Mouse (Mus musculus) heart, embryonic 11.5 days (tissue): Measurements from ENCODE around the gene Rps27a. TPM values are rescaled to one million over a fixed set of nuclear protein-coding genes. Genes with fewer than 3 reads are reported as not detected.
"Not testable (repeated sequence)": the region's sequence is repeated elsewhere in the genome, so short reads cannot be mapped to it uniquely, and the experiment has no call there.

ENCODE experiments used
- ATAC-seq: fragments of 200-750 bp; cut with Nextera tagmentation; replicated peaks from 2 replicates; pipeline ENCODE4 v1.8.0; 2017; ENCODE audit warnings: moderate library complexity; ENCODE audit not compliant: insufficient number of reproducible peaks, low FRiP score, low TSS enrichment
- H3K27ac ChIP-seq: fragments of 300-500 bp; sonication (generic); 2 replicates; pipeline ENCODE4 v1.5.1; 2014; ENCODE audit warnings: mild to moderate bottlenecking, low read depth, low read length
- H3K27me3 ChIP-seq: fragments of 300-500 bp; sonication (generic); 2 replicates; pipeline ENCODE4 v1.6.1; 2014; ENCODE audit warnings: mild to moderate bottlenecking, low read length, mixed read lengths; ENCODE audit not compliant: control insufficient read depth, insufficient read depth
- H3K36me3 ChIP-seq: fragments of 300-500 bp; sonication (generic); 2 replicates; pipeline ENCODE4 v1.6.1; 2014; ENCODE audit warnings: mild to moderate bottlenecking, low read length, moderate library complexity, mixed read lengths; ENCODE audit not compliant: control insufficient read depth, insufficient read depth
- H3K4me1 ChIP-seq: fragments of 300-500 bp; sonication (generic); 2 replicates; pipeline ENCODE4 v1.6.1; 2014; ENCODE audit warnings: low read length; ENCODE audit not compliant: control insufficient read depth, insufficient read depth
- H3K4me2 ChIP-seq: fragments of 300-500 bp; sonication (generic); 2 replicates; pipeline ENCODE4 v1.6.1; 2014; ENCODE audit warnings: mild to moderate bottlenecking, moderate library complexity
- H3K4me3 ChIP-seq: fragments of 300-500 bp; sonication (generic); 2 replicates; pipeline ENCODE4 v1.5.1; 2014; ENCODE audit warnings: low read depth, low read length
- H3K9ac ChIP-seq: fragments of 300-500 bp; sonication (generic); 2 replicates; pipeline ENCODE4 v1.6.1; 2014; ENCODE audit warnings: mild to moderate bottlenecking, low read depth, low read length, moderate library complexity
- H3K9me3 ChIP-seq: fragments of 300-500 bp; sonication (generic); replicated peaks from 2 replicates; pipeline ENCODE4 v1.6.1; 2016; ENCODE audit warnings: low read length; ENCODE audit not compliant: control insufficient read depth
- WGBS: fragments of 180-500 bp; shearing (Covaris S2); extraction: QIAGEN DNeasy Blood & Tissue Kit; methylation state at CpG from one replicate; pipeline ENCODE4 v1.1.7; 2014; ENCODE audit not compliant: insufficient replicate concordance; 5-methylcytosine and 5-hydroxymethylcytosine counted together
- polyA plus RNA-seq: library from polyadenylated mRNA; unstranded; fragments of >200 nt; fragmentation: Nextera tagmentation; extraction: Ambion mirVana; gene quantifications from 2 replicates; pipeline ENCODE4 v1.2.1, GENCODE M21; 2014

Rps27a gene
- polyA plus RNA-seq, 1 experiment from 2014 or later = 895 TPM

DNA sequence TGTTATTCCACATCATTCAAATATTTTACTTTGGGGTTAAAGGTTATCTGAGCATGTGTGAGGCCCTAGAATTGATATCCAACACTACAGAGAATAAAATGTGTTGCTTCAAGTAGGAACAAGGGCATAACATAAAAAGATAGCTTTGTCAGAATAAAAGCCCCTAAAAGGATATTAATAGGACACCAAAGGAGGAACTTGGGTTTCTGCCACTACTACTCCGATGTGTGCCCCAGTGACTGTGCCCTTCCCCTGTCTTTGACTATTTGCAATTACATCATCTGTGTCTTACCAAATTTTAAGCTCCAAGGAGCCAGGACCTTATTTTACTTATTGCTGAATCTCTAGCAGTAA, 1.5 kb upstream of the Rps27a start:
- Histone ChIP-seq H3K27me3 (no peaks in the 10 kb centered on the region), H3K27ac (no peak overlapping the region), H3K36me3 (peaks cover 12% of the 10 kb centered on the region), H3K4me1 (peaks cover 4% of the 10 kb centered on the region; the same call in 1 of the 2 replicates), H3K4me2 (no peak overlapping the region), H3K9me3 (no peaks in the 10 kb centered on the region), H3K9ac (no peak overlapping the region), H3K4me3 (no peak overlapping the region)
- no peak for ATAC-seq
- 84% methylated on average over 1 of the region's 1 CpGs for WGBS

DNA sequence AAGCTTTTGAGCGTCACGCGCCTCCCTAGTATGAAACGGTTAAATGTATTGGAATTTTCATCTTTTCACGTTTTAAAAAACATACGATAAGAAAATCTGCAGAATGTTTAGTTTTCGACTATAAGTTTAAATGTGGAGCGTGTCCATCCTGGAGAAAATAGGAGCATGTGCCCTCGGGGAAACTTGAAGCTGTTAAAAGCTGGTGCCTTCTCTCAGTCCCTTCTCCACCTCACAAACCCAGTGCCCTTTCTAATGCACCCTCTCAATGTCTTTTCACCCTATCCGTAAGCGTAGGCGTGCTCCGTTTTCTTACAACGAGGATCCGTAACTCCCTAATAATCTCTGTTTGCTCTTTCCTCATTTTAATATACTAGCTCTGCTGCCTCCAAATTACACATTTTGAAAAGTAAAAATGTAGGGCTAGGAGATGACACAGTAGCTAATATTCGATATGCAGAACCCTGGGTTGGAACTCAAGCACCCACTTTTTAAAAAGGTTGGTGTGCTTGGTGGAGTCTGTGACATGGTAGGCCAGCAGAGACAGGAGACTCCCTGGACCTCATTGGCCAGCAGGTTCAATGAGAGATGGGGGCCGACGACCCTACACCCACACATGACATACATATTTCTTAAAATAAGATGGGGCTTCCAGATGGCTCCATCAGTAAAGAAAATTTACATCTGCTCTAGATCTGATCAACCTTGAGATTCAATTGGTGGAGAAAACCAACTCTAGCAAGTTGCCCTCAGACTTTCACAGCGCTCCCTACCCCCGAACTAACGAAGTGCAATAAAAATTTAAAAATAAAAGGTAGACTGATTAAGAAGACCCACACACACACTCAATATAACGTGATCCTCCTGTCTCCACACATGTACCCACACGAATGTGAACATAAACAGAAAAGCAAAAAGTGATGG, 855 bp upstream of the Rps27a start:
- Histone ChIP-seq H3K9ac (peak overlapping the region; percentile 92), H3K4me2 (peak overlapping the region; percentile 70), H3K27ac (no peak overlapping the region; the same call in 1 of the 2 replicates), H3K4me1 (peaks cover 4% of the 10 kb centered on the region; the same call in 1 of the 2 replicates), H3K36me3 (peaks cover 18% of the 10 kb centered on the region), H3K9me3 (no peaks in the 10 kb centered on the region), H3K4me3 (peak overlapping the region; percentile 81), H3K27me3 (no peaks in the 10 kb centered on the region)
- WGBS = 26% methylated on average over 23 of the region's 23 CpGs
- ATAC-seq = no peak

DNA sequence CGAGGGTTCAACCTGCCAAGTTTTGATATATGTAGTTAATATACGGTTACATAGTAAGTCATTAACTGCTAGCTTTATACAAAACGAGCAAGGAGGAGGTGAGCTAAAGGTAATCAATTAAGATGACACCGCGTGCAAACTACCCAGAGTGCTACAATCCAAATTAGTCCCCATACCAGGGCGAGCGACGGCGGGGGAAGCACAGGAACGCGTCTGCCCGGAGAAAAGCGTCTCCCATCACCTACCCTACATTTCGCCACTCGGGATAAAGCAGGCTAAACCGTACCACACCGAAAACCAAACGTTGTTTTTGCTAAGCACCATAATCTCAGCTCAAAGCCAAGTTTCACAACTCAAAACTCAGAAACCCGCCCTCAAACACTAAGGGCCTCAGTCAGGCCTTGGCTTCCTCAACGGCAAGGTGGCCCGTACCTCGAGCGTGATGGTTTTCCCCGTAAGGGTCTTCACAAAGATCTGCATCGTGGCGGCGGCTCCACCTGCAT, 609 bp downstream of the Rps27a start:
- Histone ChIP-seq H3K9ac (peak overlapping the region; percentile 92), H3K4me3 (peak overlapping the region; percentile 81), H3K36me3 (peaks cover 21% of the 10 kb centered on the region), H3K27me3 (no peaks in the 10 kb centered on the region), H3K4me1 (peaks cover 4% of the 10 kb centered on the region; the same call in 1 of the 2 replicates), H3K4me2 (peak overlapping the region; percentile 73), H3K9me3 (no peaks in the 10 kb centered on the region), H3K27ac (peak overlapping the region; percentile 76)
- WGBS = under 1% methylated on average over 27 of the region's 27 CpGs
- peak; percentile 5; the same call in 1 of the 2 replicates for ATAC-seq

- Histone ChIP-seq H3K27ac (peak overlapping the region; percentile 76; the same call in 1 of the 2 replicates), H3K4me3 (peak overlapping the region; percentile 81), H3K4me1 (peaks cover 4% of the 10 kb centered on the region; the same call in 1 of the 2 replicates), H3K36me3 (peaks cover 21% of the 10 kb centered on the region), H3K27me3 (no peaks in the 10 kb centered on the region), H3K9ac (peak overlapping the region; percentile 92), H3K9me3 (no peaks in the 10 kb centered on the region), H3K4me2 (peak overlapping the region; percentile 73)
- 17% methylated on average over 2 of the region's 2 CpGs for WGBS
- no peak for ATAC-seq
These were observed 1.1 kb downstream of the Rps27a start for GRCm38 (mm10) chr11:29546762-29547161.

DNA sequence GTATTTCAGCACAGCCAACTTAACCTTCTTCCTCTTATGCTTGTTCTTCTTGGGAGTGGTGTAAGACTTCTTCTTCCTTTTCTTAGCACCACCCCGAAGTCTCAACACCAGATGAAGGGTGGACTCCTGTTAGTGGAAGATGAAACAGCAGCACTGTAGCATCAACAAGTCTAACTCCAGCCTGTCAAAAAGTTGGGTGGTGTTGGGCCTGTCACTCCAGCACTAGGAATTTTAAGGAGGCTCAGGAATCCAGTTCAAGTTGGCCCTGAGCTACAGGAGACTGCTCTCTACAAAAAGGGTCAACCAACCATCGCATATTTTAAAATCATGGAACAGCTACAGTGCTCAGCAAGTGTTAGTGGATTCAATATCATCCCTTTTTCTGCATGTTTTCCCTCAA, 1.6 kb downstream of the Rps27a start:
- peak overlapping the region; percentile 81 for H3K4me3 ChIP-seq
- H3K36me3 ChIP-seq = peaks cover 21% of the 10 kb centered on the region
- H3K27me3 ChIP-seq, ATAC-seq, H3K9me3 ChIP-seq, H3K27ac ChIP-seq, H3K4me1 ChIP-seq: not testable (repeated sequence)
- 94% methylated on average over 2 of the region's 2 CpGs for WGBS
- peak overlapping the region; percentile 73 for H3K4me2 ChIP-seq
- peak overlapping the region; percentile 92; the same call in 1 of the 2 replicates for H3K9ac ChIP-seq

DNA sequence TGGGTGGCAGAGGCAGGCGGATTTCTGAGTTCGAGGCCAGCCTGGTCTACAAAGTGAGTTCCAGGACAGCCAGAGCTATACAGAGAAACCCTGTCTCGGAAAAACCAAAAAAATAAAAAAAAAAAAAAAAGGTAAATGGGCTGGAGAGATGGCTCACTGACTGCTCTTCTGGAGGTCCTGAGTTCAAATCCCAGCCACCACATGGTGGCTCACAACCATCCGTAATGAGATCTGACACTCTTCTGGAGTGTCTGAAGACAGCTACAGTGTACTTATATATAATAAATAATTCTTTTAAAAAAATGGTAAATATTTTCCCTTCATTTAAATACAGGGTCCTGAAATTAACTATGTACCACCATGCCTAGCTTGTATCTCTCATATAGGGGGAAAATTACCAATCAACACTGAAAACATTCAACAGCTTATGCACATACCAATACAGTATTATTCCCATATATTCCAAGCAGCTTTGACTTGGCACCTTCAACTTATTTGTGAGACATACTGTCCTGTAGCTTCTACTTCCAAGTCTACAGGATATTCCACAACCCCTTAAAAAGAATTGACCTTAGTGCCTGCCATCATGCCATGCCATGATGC, 2.7 kb downstream of the Rps27a start:
- H3K9ac ChIP-seq, ATAC-seq, H3K27ac ChIP-seq, H3K4me3 ChIP-seq, H3K4me2 ChIP-seq, H3K4me1 ChIP-seq, H3K27me3 ChIP-seq, H3K9me3 ChIP-seq: not testable (repeated sequence)
- H3K36me3 ChIP-seq = peaks cover 21% of the 10 kb centered on the region
- 88% methylated on average over 4 of the region's 4 CpGs for WGBS

- whole genome bisulfite sequencing = 84% methylated on average over 3 of the region's 3 CpGs
- Histone ChIP-seq H3K4me1 (peaks cover 4% of the 10 kb centered on the region; the same call in 1 of the 2 replicates), H3K27ac (no peak overlapping the region), H3K36me3 (peaks cover 21% of the 10 kb centered on the region), H3K27me3 (no peaks in the 10 kb centered on the region), H3K9ac (no peak overlapping the region), H3K4me3 (no peak overlapping the region), H3K4me2 (no peak overlapping the region), H3K9me3 (no peaks in the 10 kb centered on the region)
- ATAC-seq = no peak
These were observed 3.5 kb downstream of the Rps27a start for GRCm38 (mm10) chr11:29544225-29544945.

- peaks cover 24% of the 10 kb centered on the region for H3K36me3 ChIP-seq
- H3K4me1 ChIP-seq = no peaks in the 10 kb centered on the region
These were observed 9.7 kb downstream of the Rps27a start for GRCm38 (mm10) chr11:29538201-29538600.

More at GRCm38 (mm10) chr11:29538201-29538600, 9.7 kb downstream of the Rps27a start:
- Histone ChIP-seq H3K27me3 (no peaks in the 10 kb centered on the region), H3K27ac (no peak overlapping the region), H3K9ac (no peak overlapping the region), H3K9me3 (no peaks in the 10 kb centered on the region), H3K4me3 (no peak overlapping the region), H3K4me2 (no peak overlapping the region)
- 94% methylated on average over 1 of the region's 1 CpGs for WGBS
- no peak for ATAC-seq
